Mouse (Mus musculus) cerebellum, postnatal 10 days (tissue): ENCODE data around the gene Slc44a1.

ENCODE experiments used
- DNase-seq, 2 experiments: peaks; one replicate each; pipeline ENCODE4 v3.0.0; 2021; ENCODE audit warnings: mixed read lengths in 2 of 2

Slc44a1 gene

GRCm38 (mm10) chr4:53620104-53620503 lies 179.9 kb downstream of the Slc44a1 start:
- no peak for DNase-seq

- no peak for DNase-seq
Observed at GRCm38 (mm10) chr4:53621084-53621483, 180.9 kb downstream of the Slc44a1 start.

- no peak for DNase-seq
Observed at GRCm38 (mm10) chr4:53621490-53621889, 181.3 kb downstream of the Slc44a1 start.

GRCm38 (mm10) chr4:53623711-53624110 lies 183.5 kb downstream of the Slc44a1 start:
- DNase-seq = no peak

- peak; percentile 81 to 87 for DNase-seq
Observed at GRCm38 (mm10) chr4:53624816-53625215, 184.6 kb downstream of the Slc44a1 start.

GRCm38 (mm10) chr4:53625263-53625662 lies 185.1 kb downstream of the Slc44a1 start:
- DNase-seq = no peak

GRCm38 (mm10) chr4:53628924-53629323 lies 188.7 kb downstream of the Slc44a1 start:
- DNase-seq = peak; percentile 58 to 64

- no peak for DNase-seq
Observed at GRCm38 (mm10) chr4:53630963-53631315, 190.7 kb downstream of the Slc44a1 start.

- DNase-seq = peak; percentile 92 to 94
Observed at GRCm38 (mm10) chr4:53631316-53632010, 191.2 kb downstream of the Slc44a1 start, which contains the start of gene Fsd1l. Gene Fsd1l, plus strand, starts transcription at chr4:53631471.

GRCm38 (mm10) chr4:53632011-53632349 lies 191.8 kb downstream of the Slc44a1 start:
- no peak for DNase-seq

- peak; percentile 33 to 38 for DNase-seq
Observed at GRCm38 (mm10) chr4:53635336-53635735, 195.1 kb downstream of the Slc44a1 start.

GRCm38 (mm10) chr4:53637269-53637909 lies 197.2 kb downstream of the Slc44a1 start:
- DNase-seq = peak; percentile 69 to 77

GRCm38 (mm10) chr4:53638549-53639123 lies 198.4 kb downstream of the Slc44a1 start:
- no peak for DNase-seq

GRCm38 (mm10) chr4:53658029-53658428 lies 217.8 kb downstream of the Slc44a1 start:
- DNase-seq = no peak

GRCm38 (mm10) chr4:53660711-53661110 lies 220.5 kb downstream of the Slc44a1 start:
- DNase-seq = no peak
